Mouse (Mus musculus) common myeloid progenitor, adult 5-6 weeks (primary cell): Measurements from ENCODE around the gene Scd2. TPM values are rescaled to one million over a fixed set of nuclear protein-coding genes. Genes with fewer than 3 reads are reported as not detected.

ENCODE experiments used
- ATAC-seq: replicated peaks from 2 replicates; pipeline ENCODE4 v1.8.0; 2016; ENCODE audit warnings: low read depth, mild to moderate bottlenecking, moderate TSS enrichment, inconsistent platforms; ENCODE audit not compliant: poor library complexity, severe bottlenecking
- total RNA-seq: library from RNA; stranded (forward); fragments of 200-1000, 187-1606 nt; gene quantifications from 2 replicates; pipeline ENCODE4 v1.2.3, GENCODE M21; 2017

Gene Scd2
- total RNA-seq, 1 experiment from 2014 or later, result 135 TPM

DNA sequence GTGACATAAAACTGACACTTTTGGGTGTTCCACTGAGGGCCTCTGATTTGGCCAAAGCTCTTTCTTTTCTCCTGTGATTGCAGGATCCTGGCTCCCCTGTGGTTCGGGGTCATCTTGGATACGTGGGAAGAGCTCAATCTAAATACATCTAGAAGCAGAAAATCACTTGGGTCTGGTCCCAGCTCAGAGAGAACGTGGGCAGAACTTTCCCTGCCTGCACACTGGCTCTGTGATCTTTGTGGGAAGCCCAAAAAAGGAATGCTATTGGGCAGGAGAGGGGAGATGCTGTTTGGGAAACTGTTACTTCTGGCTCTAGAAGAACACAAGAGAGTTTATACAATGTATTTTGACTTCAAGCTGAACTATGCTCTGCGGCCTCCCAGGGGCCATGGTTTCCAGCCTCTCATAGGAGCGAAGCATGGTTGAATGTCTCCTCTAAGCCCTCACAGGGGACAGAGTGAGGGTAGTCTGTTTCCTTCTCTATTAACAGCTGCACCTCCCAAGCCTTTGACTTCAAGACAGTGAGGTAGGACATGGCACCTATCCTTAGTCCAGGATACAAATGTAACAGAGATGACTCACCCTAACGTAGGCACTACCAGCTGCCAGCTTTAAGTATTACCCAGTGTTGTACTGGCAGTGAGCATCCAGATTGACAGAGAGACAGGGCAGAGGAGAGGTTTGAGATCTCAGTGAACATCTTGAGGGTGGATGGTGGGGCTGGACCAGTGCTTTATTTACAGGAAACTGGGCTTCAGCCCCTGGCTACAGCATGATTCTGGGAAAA is 42.6 kb downstream of the Scd2 start:
- no peak for ATAC-seq

DNA sequence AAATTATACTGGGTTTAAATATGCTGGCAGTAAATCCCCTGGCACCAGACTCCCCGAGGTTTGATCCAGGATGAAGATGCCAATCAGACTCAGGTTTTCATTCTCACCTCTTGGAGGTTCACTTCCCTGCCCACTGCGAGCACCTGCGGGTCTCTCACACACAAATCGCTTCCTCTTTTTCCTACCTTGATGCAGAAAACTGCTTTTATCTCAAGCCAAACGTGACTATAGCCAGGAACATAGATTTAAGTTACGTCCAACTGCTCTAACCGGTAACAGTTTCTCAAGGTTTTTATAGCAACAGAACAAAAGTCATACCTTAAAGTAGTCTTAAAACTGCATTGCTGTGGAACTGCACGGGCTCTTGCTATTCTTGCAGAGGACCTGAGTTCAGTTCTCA is 56.2 kb downstream of the Scd2 start:
- ATAC-seq, result no peak

DNA sequence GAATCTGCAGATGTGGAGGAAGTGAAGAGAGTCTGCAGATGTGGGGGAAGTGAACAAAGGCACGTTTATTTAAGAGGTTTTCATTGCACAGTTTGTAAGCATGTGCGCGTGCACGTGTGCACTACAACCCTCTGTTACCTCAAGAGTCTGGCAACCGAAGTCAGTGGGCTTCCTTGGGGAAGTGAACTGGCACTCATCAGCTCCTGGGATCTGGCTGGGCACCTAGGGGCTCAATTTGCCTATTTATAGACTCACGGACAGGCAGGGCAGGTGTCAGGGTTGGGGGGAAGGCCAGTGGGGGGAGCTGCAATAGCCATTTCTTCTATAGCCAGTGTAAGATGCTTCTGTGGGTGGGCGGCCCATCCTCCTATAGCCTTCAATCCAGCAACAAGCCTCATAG is 58.3 kb downstream of the Scd2 start:
- no peak for ATAC-seq

Other genes with a start within 250 kb of the Scd2 start
- gene Erlin1, start 223.9 kb upstream of the Scd2 start, total RNA-seq, result 30.6 and 35.3 TPM in 2 replicates
- 55.9 and 60.6 TPM in 2 replicates for gene Chuk, start 186.2 kb upstream of the Scd2 start, total RNA-seq
- 39.3 and 51.6 TPM in 2 replicates for gene Cwf19l1, start 157.8 kb upstream of the Scd2 start, total RNA-seq
- gene Bloc1s2, start 147.2 kb upstream of the Scd2 start, total RNA-seq, result 69.7 and 106 TPM in 2 replicates
- gene Pkd2l1, start 101.2 kb upstream of the Scd2 start, total RNA-seq, result not detected in 2 replicates
- not detected in 2 replicates for gene Scd3, start 90.4 kb upstream of the Scd2 start, total RNA-seq
- gene Scd4, start 39.4 kb downstream of the Scd2 start, total RNA-seq, result 0.14 and 0.15 TPM in 2 replicates
- 2.9 and 3.4 TPM in 2 replicates for gene Scd1, start 114.2 kb downstream of the Scd2 start, total RNA-seq
- not detected in 2 replicates for gene Wnt8b, start 199.8 kb downstream of the Scd2 start, total RNA-seq